Mouse (Mus musculus) liver, postnatal 0 days (tissue): ENCODE data around the gene Dhrs3. TPM values are rescaled to one million over a fixed set of nuclear protein-coding genes. Genes with fewer than 3 reads are reported as not detected.

Experiments
- ATAC-seq: fragments of 200-750 bp; cut with Nextera tagmentation; 2 replicates; pipeline ENCODE4 v1.8.0; 2017; ENCODE audit warnings: mild to moderate bottlenecking, moderate library complexity
- DNase-seq: peaks from one replicate; pipeline ENCODE4 v3.0.0-alpha.2; 2016
- H3K27ac ChIP-seq: fragments of 300-500 bp; sonication (generic); 2 replicates; pipeline ENCODE4 v1.5.1; 2014; ENCODE audit warnings: antibody characterized with exemption, moderate library complexity, mild to moderate bottlenecking, low read depth
- H3K27me3 ChIP-seq: fragments of 300-500 bp; sonication (generic); 2 replicates; pipeline ENCODE4 v1.6.1; 2014; ENCODE audit warnings: low read length, control low read depth, mixed read lengths; ENCODE audit not compliant: insufficient read depth
- H3K36me3 ChIP-seq: fragments of 300-500 bp; sonication (generic); replicated peaks from 2 replicates; pipeline ENCODE4 v1.6.1; 2014; ENCODE audit warnings: mild to moderate bottlenecking, control low read depth, low read length, moderate library complexity, mixed read lengths; ENCODE audit not compliant: insufficient read depth
- H3K4me1 ChIP-seq: fragments of 300-500 bp; sonication (generic); 2 replicates; pipeline ENCODE4 v1.6.1; 2014; ENCODE audit warnings: antibody characterized with exemption, mild to moderate bottlenecking, control low read depth; ENCODE audit not compliant: insufficient read depth
- H3K4me2 ChIP-seq: fragments of 300-500 bp; sonication (generic); 2 replicates; pipeline ENCODE4 v1.6.1; 2014; ENCODE audit warnings: low read depth, mild to moderate bottlenecking, low read length, moderate library complexity, mixed read lengths
- H3K4me3 ChIP-seq: fragments of 300-500 bp; sonication (generic); 2 replicates; pipeline ENCODE4 v1.5.1; 2014; ENCODE audit warnings: low read depth, low read length
- H3K9ac ChIP-seq: fragments of 300-500 bp; sonication (generic); replicated peaks from 2 replicates; pipeline ENCODE4 v1.6.1; 2014; ENCODE audit warnings: mild to moderate bottlenecking, moderate library complexity
- H3K9me3 ChIP-seq: fragments of 300-500 bp; sonication (generic); 2 replicates; pipeline ENCODE4 v1.6.1; 2016; ENCODE audit warnings: mild to moderate bottlenecking, control low read depth, low read length, mixed read lengths
- CTCF ChIP-seq: sonication (generic); IDR thresholded peaks from 2 replicates; pipeline ENCODE4 v1.5.1; 2016; ENCODE audit warnings: antibody characterized with exemption, low read depth
- EP300 ChIP-seq: IDR thresholded peaks from 2 replicates; pipeline ENCODE4 v1.6.1; 2016; ENCODE audit warnings: antibody characterized with exemption, low read depth, mild to moderate bottlenecking
- WGBS: fragments of 180-500 bp; shearing (Covaris S2); extraction: QIAGEN DNeasy Blood & Tissue Kit; methylation state at CpG from one replicate; pipeline ENCODE4 v1.1.7; 2014; ENCODE audit not compliant: insufficient replicate concordance; 5-methylcytosine and 5-hydroxymethylcytosine counted together
- polyA plus RNA-seq: library from polyadenylated mRNA; unstranded; fragments of >200 nt; fragmentation: Nextera tagmentation; extraction: Ambion mirVana; gene quantifications from 2 replicates; pipeline ENCODE4 v1.2.1, GENCODE M21; 2015

Dhrs3 gene
- polyA plus RNA-seq, 1 experiment from 2014 or later, result 49.8 TPM

GRCm38 (mm10) chr4:144913298-144914152 is 20.9 kb downstream of the Dhrs3 start:
- Histone ChIP-seq H3K36me3 (peaks cover 7% of the 10 kb centered on the region), H3K27ac (no peak overlapping the region), H3K27me3 (no peaks in the 10 kb centered on the region), H3K4me2 (no peak overlapping the region), H3K9me3 (no peaks in the 10 kb centered on the region), H3K9ac (no peak overlapping the region), H3K4me3 (no peak overlapping the region), H3K4me1 (peaks cover 15% of the 10 kb centered on the region)
- DNase-seq (no peak), ATAC-seq (0 out of 2 replicates have a peak, but pooled peaks have one; percentile 19)
- TF ChIP-seq CTCF (no peak), EP300 (no peak)
- WGBS, result 58% methylated on average over 6 of the region's 6 CpGs

- peaks cover 5% of the 10 kb centered on the region for H3K4me1 ChIP-seq
- H3K27me3 ChIP-seq, result no peaks in the 10 kb centered on the region
- no peak overlapping the region for H3K4me2 ChIP-seq
- 73% methylated on average over 6 of the region's 6 CpGs for WGBS
- DNase-seq (no peak), ATAC-seq (no peak)
- peaks cover 30% of the 10 kb centered on the region for H3K36me3 ChIP-seq
- no peak overlapping the region for H3K27ac ChIP-seq
- TF ChIP-seq CTCF, result no peak
- no peak for TF ChIP-seq EP300
- H3K9ac ChIP-seq, result no peak overlapping the region
- no peaks in the 10 kb centered on the region for H3K9me3 ChIP-seq
- H3K4me3 ChIP-seq, result no peak overlapping the region
Observed at GRCm38 (mm10) chr4:144916520-144916919, 23.9 kb downstream of the Dhrs3 start.

- peak; percentile 38 for TF ChIP-seq CTCF
- no peak for TF ChIP-seq EP300
- no peak overlapping the region for H3K4me2 ChIP-seq
- peaks cover 34% of the 10 kb centered on the region for H3K36me3 ChIP-seq
- ATAC-seq, result no peak
- H3K4me1 ChIP-seq, result peaks cover 5% of the 10 kb centered on the region
- no peaks in the 10 kb centered on the region for H3K27me3 ChIP-seq
- 72% methylated on average over 4 of the region's 4 CpGs for WGBS
- H3K9ac ChIP-seq, result no peak overlapping the region
- H3K9me3 ChIP-seq, result no peaks in the 10 kb centered on the region
- no peak overlapping the region for H3K4me3 ChIP-seq
- DNase-seq, result no peak
- H3K27ac ChIP-seq, result no peak overlapping the region
Observed at GRCm38 (mm10) chr4:144917101-144917500, 24.5 kb downstream of the Dhrs3 start.

- Histone ChIP-seq H3K4me3 (no peak overlapping the region), H3K9me3 (no peaks in the 10 kb centered on the region), H3K9ac (no peak overlapping the region), H3K36me3 (peaks cover 44% of the 10 kb centered on the region), H3K4me1 (peaks cover 2% of the 10 kb centered on the region), H3K4me2 (no peak overlapping the region), H3K27me3 (no peaks in the 10 kb centered on the region), H3K27ac (no peak overlapping the region)
- ATAC-seq (no peak), DNase-seq (no peak)
- WGBS, result 89% methylated on average over 10 of the region's 10 CpGs
- TF ChIP-seq CTCF, result no peak
- no peak for TF ChIP-seq EP300
Observed at GRCm38 (mm10) chr4:144918501-144918900, 25.9 kb downstream of the Dhrs3 start.

GRCm38 (mm10) chr4:144928693-144929436 is 36.2 kb downstream of the Dhrs3 start:
- H3K36me3 ChIP-seq, result peaks cover 18% of the 10 kb centered on the region
- H3K4me3 ChIP-seq, result no peak overlapping the region
- WGBS, result 77% methylated on average over 5 of the region's 5 CpGs
- no peak overlapping the region for H3K4me2 ChIP-seq
- no peaks in the 10 kb centered on the region for H3K27me3 ChIP-seq
- no peak overlapping the region for H3K27ac ChIP-seq
- TF ChIP-seq CTCF (no peak), EP300 (no peak)
- DNase-seq (no peak), ATAC-seq (peak; percentile 19; the same call in 1 of the 2 replicates)
- peaks cover 13% of the 10 kb centered on the region for H3K4me1 ChIP-seq
- H3K9ac ChIP-seq, result no peak overlapping the region
- no peaks in the 10 kb centered on the region for H3K9me3 ChIP-seq

- Histone ChIP-seq H3K9ac (no peak overlapping the region; the same call in 1 of the 2 replicates), H3K4me3 (no peak overlapping the region), H3K27ac (peak overlapping the region; percentile 69), H3K36me3 (peaks cover 17% of the 10 kb centered on the region), H3K9me3 (no peaks in the 10 kb centered on the region), H3K4me2 (no peak overlapping the region), H3K4me1 (peaks cover 13% of the 10 kb centered on the region), H3K27me3 (no peaks in the 10 kb centered on the region)
- TF ChIP-seq CTCF, result no peak
- TF ChIP-seq EP300, result no peak
- WGBS, result 92% methylated on average over 1 of the region's 1 CpGs
- DNase-seq (no peak), ATAC-seq (no peak)
Observed at GRCm38 (mm10) chr4:144929811-144930221, 37.2 kb downstream of the Dhrs3 start.
